Mouse (Mus musculus) olfactory bulb, adult 2 months (tissue): ENCODE results near the gene Myo3a. TPM values are rescaled to one million over a fixed set of nuclear protein-coding genes. Genes with fewer than 3 reads are reported as not detected.

ENCODE experiments used
- H3K27ac ChIP-seq: fragments of 200-500 bp; 2 replicates; pipeline ENCODE4 v1.5.1; 2012; ENCODE audit warnings: low read depth, low read length; ENCODE audit not compliant: insufficient read depth
- H3K4me1 ChIP-seq: fragments of 200-500 bp; 2 replicates; pipeline ENCODE4 v1.6.1; 2012; ENCODE audit warnings: low read length; ENCODE audit not compliant: control insufficient read depth, insufficient read depth
- H3K4me3 ChIP-seq: fragments of 200-500 bp; 2 replicates; pipeline ENCODE4 v1.5.1; 2012; ENCODE audit warnings: mild to moderate bottlenecking, low read depth, low read length, moderate library complexity; ENCODE audit not compliant: insufficient read depth
- CTCF ChIP-seq: fragments of 200-500 bp; IDR thresholded peaks from 2 replicates; pipeline ENCODE4 v1.5.1; 2012; ENCODE audit warnings: low read depth, mild to moderate bottlenecking, low read length, moderate library complexity; ENCODE audit not compliant: insufficient read depth
- POLR2A ChIP-seq: fragments of 200-500 bp; IDR thresholded peaks from 2 replicates; pipeline ENCODE4 v1.6.1; 2012; ENCODE audit warnings: mild to moderate bottlenecking, low read depth, low read length, moderate library complexity; ENCODE audit not compliant: insufficient read depth
- WGBS: fragments of 180-500 bp; shearing (Covaris S2); methylation state at CpG from one replicate; pipeline ENCODE4 v1.1.7; 2018; 5-methylcytosine and 5-hydroxymethylcytosine counted together
- polyA plus RNA-seq: library from polyadenylated mRNA; stranded (reverse); fragments of >200 nt; gene quantifications from 2 replicates; pipeline ENCODE4 v1.2.4, GENCODE M21; 2012; ENCODE audit warnings: low replicate concordance; ENCODE audit not compliant: missing spikeins, insufficient read depth, insufficient read length

Gene Myo3a
- polyA plus RNA-seq, 1 experiment, result not detected

- H3K4me1 ChIP-seq, result peaks cover 12% of the 10 kb centered on the region
- 11% methylated on average over 16 of the region's 16 CpGs for WGBS
- peak overlapping the region; percentile 79; the same call in 1 of the 2 replicates for H3K27ac ChIP-seq
- H3K4me3 ChIP-seq, result no peak overlapping the region
- TF ChIP-seq POLR2A (no peak), CTCF (no peak)
Observed at GRCm38 (mm10) chr2:22625096-22625960, 398.0 kb downstream of the Myo3a start.

DNA sequence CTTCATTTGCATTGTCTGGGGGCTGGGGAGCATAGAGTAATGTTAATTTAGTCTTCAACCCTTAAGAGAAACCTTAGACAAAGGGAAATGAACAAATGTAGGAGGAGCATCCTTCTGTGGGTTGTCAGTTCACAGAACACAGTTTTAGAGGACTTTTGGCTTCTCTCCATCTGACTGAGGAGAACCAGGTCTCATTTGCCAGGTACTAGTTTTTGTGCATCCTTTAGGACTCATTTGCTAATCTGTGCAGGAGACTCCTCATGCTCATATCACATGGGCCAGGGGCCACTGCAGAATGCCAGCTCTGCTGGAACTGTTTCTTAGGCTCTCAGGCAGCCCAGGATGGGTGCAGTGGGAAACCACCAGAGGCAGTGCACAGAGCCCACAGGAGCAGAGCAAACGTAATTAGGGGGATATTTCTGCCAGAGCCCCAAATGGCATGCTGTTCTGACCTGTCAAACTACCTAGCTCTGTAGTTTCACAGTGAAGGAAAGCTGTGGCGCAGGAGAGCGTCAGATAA, 399.9 kb downstream of the Myo3a start:
- no peak for TF ChIP-seq CTCF
- no peak for TF ChIP-seq POLR2A
- peak overlapping the region; percentile 16; the same call in 1 of the 2 replicates for H3K27ac ChIP-seq

GRCm38 (mm10) chr2:22627819-22628432, 400.6 kb downstream of the Myo3a start:
- no peaks in the 10 kb centered on the region for H3K4me1 ChIP-seq
- no peak overlapping the region for H3K27ac ChIP-seq
- no peak for TF ChIP-seq POLR2A
- no peak for TF ChIP-seq CTCF
- H3K4me3 ChIP-seq, result peak overlapping the region; percentile 14; the same call in 1 of the 2 replicates
- WGBS, result 25% methylated on average over 5 of the region's 5 CpGs

More for the DNA sequence above, 399.9 kb downstream of the Myo3a start:
- Histone ChIP-seq H3K4me3 (peak overlapping the region; percentile 14), H3K4me1 (no peaks in the 10 kb centered on the region)
- WGBS, result 34% methylated on average over 3 of the region's 3 CpGs

- no peak for TF ChIP-seq CTCF
- no peak for TF ChIP-seq POLR2A
- no peak overlapping the region for H3K4me3 ChIP-seq
- H3K4me1 ChIP-seq, result no peaks in the 10 kb centered on the region
- no peak overlapping the region for H3K27ac ChIP-seq
- WGBS, result 56% methylated on average over 8 of the region's 8 CpGs
Observed at GRCm38 (mm10) chr2:22634766-22635165, 407.5 kb downstream of the Myo3a start.

- TF ChIP-seq CTCF (no peak), POLR2A (no peak)
- H3K4me1 ChIP-seq, result no peaks in the 10 kb centered on the region
- H3K27ac ChIP-seq, result no peak overlapping the region
- H3K4me3 ChIP-seq, result no peak overlapping the region
- 21% methylated on average over 1 of the region's 1 CpGs for WGBS
Observed at GRCm38 (mm10) chr2:22646134-22646533, 418.8 kb downstream of the Myo3a start.

- Histone ChIP-seq H3K27ac (no peak overlapping the region), H3K4me3 (no peak overlapping the region), H3K4me1 (no peaks in the 10 kb centered on the region)
- TF ChIP-seq CTCF (no peak), POLR2A (no peak)
- WGBS, result 66% methylated on average over 1 of the region's 1 CpGs
Observed at GRCm38 (mm10) chr2:22648394-22648793, 421.1 kb downstream of the Myo3a start.

- Histone ChIP-seq H3K4me3 (no peak overlapping the region), H3K4me1 (no peaks in the 10 kb centered on the region), H3K27ac (no peak overlapping the region)
- 75% methylated on average over 4 of the region's 4 CpGs for WGBS
- TF ChIP-seq POLR2A (no peak), CTCF (no peak)
Observed at GRCm38 (mm10) chr2:22651826-22652225, 424.5 kb downstream of the Myo3a start.

DNA sequence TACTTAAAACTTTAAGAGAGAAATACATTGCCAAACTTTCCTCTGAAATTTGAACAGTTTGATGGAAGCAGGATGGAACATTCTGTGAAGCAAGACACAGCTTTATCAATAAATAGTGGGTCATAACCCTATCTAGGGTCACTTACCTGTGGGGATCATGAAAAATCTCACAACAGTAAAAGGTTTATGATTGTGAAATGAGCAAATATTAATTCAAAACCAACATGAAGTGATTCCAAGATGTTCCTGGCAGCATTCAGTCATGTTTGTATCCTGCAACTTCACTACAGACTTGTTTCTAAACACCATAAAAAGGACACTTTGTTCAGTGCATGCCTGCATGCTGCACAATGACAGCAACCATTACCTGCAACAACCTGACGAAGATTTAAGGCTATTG, 436.4 kb downstream of the Myo3a start:
- no peak overlapping the region for H3K27ac ChIP-seq
- H3K4me3 ChIP-seq, result no peak overlapping the region
- 78% methylated on average over 1 of the region's 1 CpGs for WGBS
- TF ChIP-seq CTCF (no peak), POLR2A (no peak)
- peaks cover 2% of the 10 kb centered on the region; the same call in 1 of the 2 replicates for H3K4me1 ChIP-seq
